Mouse (Mus musculus) forebrain, embryonic 16.5 days (tissue): ENCODE measurements at regions not wholly inside any gene's neighbourhood (a gene's known extent, or its start where the extent isn't known, plus 50 kb on each side); places are given as distances from the start of the nearest gene placed in this dataset.

Source experiments
- ATAC-seq: fragments of 200-750 bp; cut with Nextera tagmentation; 2 replicates; pipeline ENCODE4 v1.8.0; 2017; ENCODE audit warnings: mild to moderate bottlenecking, moderate library complexity
- H3K27ac ChIP-seq: fragments of 300-500 bp; sonication (generic); 2 replicates; pipeline ENCODE4 v1.5.1; 2014; ENCODE audit warnings: low read length, control low read depth
- H3K27me3 ChIP-seq: fragments of 300-500 bp; sonication (generic); replicated peaks from 2 replicates; pipeline ENCODE4 v1.6.1; 2014; ENCODE audit warnings: low read length; ENCODE audit not compliant: control insufficient read depth, insufficient read depth
- H3K36me3 ChIP-seq: fragments of 300-500 bp; sonication (generic); 2 replicates; pipeline ENCODE4 v1.6.1; 2014; ENCODE audit not compliant: control insufficient read depth, insufficient read depth
- H3K4me1 ChIP-seq: fragments of 300-500 bp; sonication (generic); replicated peaks from 2 replicates; pipeline ENCODE4 v1.6.1; 2014; ENCODE audit warnings: low read length; ENCODE audit not compliant: control insufficient read depth, insufficient read depth
- H3K4me2 ChIP-seq: fragments of 300-500 bp; sonication (generic); 2 replicates; pipeline ENCODE4 v1.6.1; 2014; ENCODE audit warnings: mild to moderate bottlenecking, low read length, control low read depth
- H3K4me3 ChIP-seq: fragments of 300-500 bp; sonication (generic); replicated peaks from 2 replicates; pipeline ENCODE4 v1.5.1; 2014; ENCODE audit warnings: mild to moderate bottlenecking, low read length, control low read depth
- H3K9ac ChIP-seq: fragments of 300-500 bp; sonication (generic); replicated peaks from 2 replicates; pipeline ENCODE4 v1.6.1; 2014; ENCODE audit warnings: low read depth, low read length, control low read depth
- H3K9me3 ChIP-seq: fragments of 300-500 bp; sonication (generic); 2 replicates; pipeline ENCODE4 v1.6.1; 2016; ENCODE audit warnings: low read length; ENCODE audit not compliant: control insufficient read depth
- WGBS: fragments of 180-500 bp; shearing (Covaris S2); extraction: QIAGEN DNeasy Blood & Tissue Kit; methylation state at CpG from one replicate; pipeline ENCODE4 v1.1.7; 2014; 5-methylcytosine and 5-hydroxymethylcytosine counted together

DNA sequence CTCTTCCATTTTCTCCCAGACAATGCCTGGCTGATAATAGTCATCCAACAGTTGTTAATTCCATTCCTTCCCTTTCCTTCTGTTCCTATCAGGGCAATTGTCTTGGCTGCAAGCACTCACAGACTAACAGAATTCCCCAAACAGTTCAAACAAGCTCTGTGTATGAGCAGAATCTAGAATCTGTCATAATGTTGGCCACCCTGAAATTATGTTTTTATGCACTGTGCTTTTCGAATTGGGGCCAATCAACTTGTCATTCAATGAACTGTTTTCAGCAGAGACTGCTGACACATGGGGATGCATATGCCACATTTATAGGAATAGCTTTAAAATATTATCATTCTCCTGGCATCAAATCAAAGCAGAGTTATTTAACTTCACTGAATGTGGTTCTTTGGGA is 235.8 kb upstream of the Tmtc4 start:
- no peaks in the 10 kb centered on the region for H3K27me3 ChIP-seq
- H3K4me1 ChIP-seq: no peaks in the 10 kb centered on the region
- WGBS: 53% methylated on average over 1 of the region's 1 CpGs
- H3K9ac ChIP-seq: no peak overlapping the region
- no peak overlapping the region for H3K4me3 ChIP-seq
- H3K36me3 ChIP-seq: no peaks in the 10 kb centered on the region
- no peak overlapping the region for H3K27ac ChIP-seq
- ATAC-seq: peak; percentile 93
- H3K4me2 ChIP-seq: no peak overlapping the region
- no peaks in the 10 kb centered on the region for H3K9me3 ChIP-seq

DNA sequence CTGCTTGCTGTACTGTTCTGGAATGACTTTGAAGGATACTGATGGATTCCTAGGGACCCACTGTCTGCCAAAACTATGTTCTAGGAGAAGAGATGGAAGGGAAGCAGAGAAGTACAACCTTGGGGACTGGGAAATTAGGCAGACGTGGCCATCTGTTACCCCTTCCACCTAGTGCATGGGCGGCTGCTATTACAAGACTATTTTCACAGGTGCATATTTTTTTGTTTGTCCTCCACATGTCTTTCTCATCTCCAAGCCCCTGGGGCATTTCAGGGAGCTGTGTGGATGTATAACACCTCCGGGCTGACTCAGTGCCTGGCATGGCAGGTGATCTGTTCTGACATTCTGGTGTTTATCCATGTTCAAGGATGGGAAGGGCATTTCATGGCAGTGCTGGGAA is 226.4 kb upstream of the Tmtc4 start:
- no peaks in the 10 kb centered on the region for H3K9me3 ChIP-seq
- H3K27ac ChIP-seq: no peak overlapping the region
- ATAC-seq: no peak
- H3K4me1 ChIP-seq: no peaks in the 10 kb centered on the region
- H3K36me3 ChIP-seq: no peaks in the 10 kb centered on the region
- H3K27me3 ChIP-seq: no peaks in the 10 kb centered on the region
- no peak overlapping the region for H3K9ac ChIP-seq
- H3K4me3 ChIP-seq: no peak overlapping the region
- no peak overlapping the region for H3K4me2 ChIP-seq
- WGBS: 91% methylated on average over 3 of the region's 3 CpGs

DNA sequence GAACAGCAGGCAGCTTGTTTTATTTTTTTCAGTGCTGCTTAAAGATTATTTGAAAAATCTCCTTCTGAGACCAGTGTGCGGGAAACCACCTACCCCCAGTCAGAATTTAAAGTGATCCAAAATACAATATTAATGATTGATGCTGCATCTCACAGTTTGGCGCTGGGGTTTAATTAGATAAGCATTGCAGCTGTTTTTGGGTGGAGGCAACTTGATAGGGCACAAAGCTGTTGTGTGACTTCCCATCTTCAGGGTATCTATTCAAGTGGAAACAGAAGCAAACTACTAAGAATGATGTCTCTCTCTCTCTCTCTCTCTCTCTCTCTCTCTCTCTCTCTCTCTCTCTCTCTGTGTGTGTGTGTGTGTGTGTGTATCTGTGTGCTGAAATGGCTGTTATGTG is 219.0 kb upstream of the Tmtc4 start:
- Histone ChIP-seq H3K27me3 (no peaks in the 10 kb centered on the region), H3K36me3 (no peaks in the 10 kb centered on the region), H3K4me3 (no peak overlapping the region), H3K9ac (no peak overlapping the region), H3K9me3 (no peaks in the 10 kb centered on the region), H3K4me1 (peaks cover 23% of the 10 kb centered on the region), H3K27ac (peak overlapping the region; percentile 64; the same call in 1 of the 2 replicates), H3K4me2 (no peak overlapping the region)
- WGBS: 42% methylated on average over 2 of the region's 2 CpGs
- no peak for ATAC-seq

DNA sequence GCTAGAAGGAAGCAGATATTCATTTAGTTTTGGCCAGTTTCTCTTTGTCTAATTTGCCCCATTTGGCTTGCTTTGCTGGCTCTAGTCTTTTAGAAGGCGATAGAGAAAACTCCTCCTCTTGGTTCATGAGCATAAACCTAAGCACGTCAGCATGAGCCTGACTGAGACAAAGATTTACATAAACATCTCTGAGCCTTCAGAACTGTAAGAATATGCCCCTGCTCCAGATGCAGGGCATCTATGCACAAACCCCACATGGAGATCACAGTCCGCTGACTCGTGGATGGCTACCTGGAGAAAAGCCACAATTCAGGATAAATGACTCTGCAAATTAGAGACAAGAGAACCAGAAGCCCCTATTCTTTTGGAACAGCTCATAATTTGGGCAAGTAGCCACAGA is 218.5 kb upstream of the Tmtc4 start:
- no peak overlapping the region for H3K9ac ChIP-seq
- WGBS: 17% methylated on average over 4 of the region's 4 CpGs
- H3K9me3 ChIP-seq: no peaks in the 10 kb centered on the region

GRCm38 (mm10) chr14:123201426-123202274 is 217.8 kb upstream of the Tmtc4 start:
- Histone ChIP-seq H3K9ac (no peak overlapping the region), H3K27me3 (no peaks in the 10 kb centered on the region), H3K9me3 (no peaks in the 10 kb centered on the region), H3K4me1 (peaks cover 23% of the 10 kb centered on the region), H3K4me3 (no peak overlapping the region; the same call in 1 of the 2 replicates), H3K4me2 (peak overlapping the region; percentile 46), H3K27ac (peak overlapping the region; percentile 64), H3K36me3 (no peaks in the 10 kb centered on the region)
- ATAC-seq: peak; percentile 87
- 25% methylated on average over 14 of the region's 14 CpGs for WGBS

More for the DNA sequence above, 218.5 kb upstream of the Tmtc4 start:
- Histone ChIP-seq H3K36me3 (no peaks in the 10 kb centered on the region), H3K27ac (peak overlapping the region; percentile 64), H3K27me3 (no peaks in the 10 kb centered on the region), H3K4me2 (peak overlapping the region; percentile 46), H3K4me1 (peaks cover 23% of the 10 kb centered on the region), H3K4me3 (no peak overlapping the region; the same call in 1 of the 2 replicates)
- peak; percentile 62 for ATAC-seq

DNA sequence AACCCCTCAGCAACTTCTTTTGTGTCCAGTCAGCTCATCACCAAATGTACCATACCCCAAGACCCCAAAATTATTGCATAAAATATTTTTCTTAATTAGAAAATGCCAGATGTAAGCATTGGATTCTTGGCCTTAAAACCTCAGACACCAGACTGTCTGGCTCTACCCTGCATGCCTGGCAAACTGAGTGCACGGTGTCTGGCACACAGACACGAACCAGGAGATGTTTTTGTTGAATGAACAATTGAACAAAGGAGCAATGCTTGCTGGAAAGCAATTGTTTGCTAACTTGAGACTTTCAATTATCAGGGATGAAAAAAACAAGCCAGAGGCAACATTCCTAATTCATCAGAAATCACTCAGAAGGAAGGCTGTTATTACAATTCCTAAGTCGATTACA is 215.3 kb upstream of the Tmtc4 start:
- Histone ChIP-seq H3K27ac (no peak overlapping the region), H3K9ac (no peak overlapping the region), H3K9me3 (no peaks in the 10 kb centered on the region), H3K4me2 (no peak overlapping the region), H3K36me3 (no peaks in the 10 kb centered on the region), H3K4me3 (no peak overlapping the region), H3K4me1 (peaks cover 23% of the 10 kb centered on the region), H3K27me3 (no peaks in the 10 kb centered on the region)
- ATAC-seq: peak; percentile 45
- WGBS: 17% methylated on average over 3 of the region's 3 CpGs

GRCm38 (mm10) chr14:123192574-123192973 is 208.7 kb upstream of the Tmtc4 start:
- peak; percentile 74 for ATAC-seq

GRCm38 (mm10) chr14:123190729-123191128 is 206.9 kb upstream of the Tmtc4 start:
- Histone ChIP-seq H3K27ac (no peak overlapping the region), H3K9ac (no peak overlapping the region), H3K27me3 (no peaks in the 10 kb centered on the region), H3K9me3 (no peaks in the 10 kb centered on the region), H3K36me3 (no peaks in the 10 kb centered on the region), H3K4me3 (no peak overlapping the region), H3K4me1 (0 out of 2 replicates have a peak, but pooled peaks cover 2% of the 10 kb centered on the region), H3K4me2 (no peak overlapping the region)
- ATAC-seq: no peak

More at GRCm38 (mm10) chr14:123192574-123192973, 208.7 kb upstream of the Tmtc4 start:
- no peak overlapping the region for H3K4me2 ChIP-seq
- no peak overlapping the region for H3K4me3 ChIP-seq
- no peaks in the 10 kb centered on the region for H3K36me3 ChIP-seq
- no peak overlapping the region for H3K9ac ChIP-seq
- 0 out of 2 replicates have a peak, but pooled peaks cover 2% of the 10 kb centered on the region for H3K4me1 ChIP-seq
- no peaks in the 10 kb centered on the region for H3K27me3 ChIP-seq
- H3K27ac ChIP-seq: no peak overlapping the region
- WGBS: 56% methylated on average over 2 of the region's 2 CpGs
- no peaks in the 10 kb centered on the region for H3K9me3 ChIP-seq

- ATAC-seq: peak; percentile 58
- WGBS: 66% methylated on average over 11 of the region's 11 CpGs
- Histone ChIP-seq H3K4me3 (no peak overlapping the region), H3K4me1 (0 out of 2 replicates have a peak, but pooled peaks cover 2% of the 10 kb centered on the region), H3K36me3 (no peaks in the 10 kb centered on the region), H3K4me2 (no peak overlapping the region), H3K27me3 (no peaks in the 10 kb centered on the region), H3K27ac (no peak overlapping the region), H3K9me3 (no peaks in the 10 kb centered on the region), H3K9ac (no peak overlapping the region)
Observed at GRCm38 (mm10) chr14:123187270-123188058, 203.6 kb upstream of the Tmtc4 start.
